Mouse (Mus musculus) gastrocnemius, postnatal 25 days (tissue): ENCODE results near the gene Dsn1. TPM values are rescaled to one million over a fixed set of nuclear protein-coding genes. Genes with fewer than 3 reads are reported as not detected.
A peak's percentile ranks its signal among the peaks of the same experiment; 100 is the strongest.

Experiments
- DNase-seq: peaks from one replicate; pipeline ENCODE4 v3.0.0; 2022
- long read RNA-seq, 2 experiments: library from polyadenylated mRNA; stranded (forward); transcript quantifications; one replicate each; pipeline ENCODE4 v2.0.0; 2021
- total RNA-seq, 2 experiments: library from RNA; stranded (reverse); gene quantifications; 1 replicate in 1 of 2; 2 replicates in 1 of 2; pipeline ENCODE4 v1.2.3; 2021

The Dsn1 gene
- total RNA-seq, result 1 to 10 TPM; 1.2 to 1.9 TPM
- long read RNA-seq, experiment 1, result 0 reads
- long read RNA-seq, experiment 2, partial matches to known transcripts, result 1 of 1 reads
- long read RNA-seq, experiment 2, other reads (novel, unspliced or antisense), result 0 of 1 reads

- peak; percentile 74 for DNase-seq
Measured at GRCm38 (mm10) chr2:157006511-157007233, at the start of gene Dsn1. Gene Dsn1 (minus strand): TSS chr2:157007154.

GRCm38 (mm10) chr2:157055721-157056120 lies 48.8 kb upstream of the Dsn1 start:
- DNase-seq, result no peak

DNA sequence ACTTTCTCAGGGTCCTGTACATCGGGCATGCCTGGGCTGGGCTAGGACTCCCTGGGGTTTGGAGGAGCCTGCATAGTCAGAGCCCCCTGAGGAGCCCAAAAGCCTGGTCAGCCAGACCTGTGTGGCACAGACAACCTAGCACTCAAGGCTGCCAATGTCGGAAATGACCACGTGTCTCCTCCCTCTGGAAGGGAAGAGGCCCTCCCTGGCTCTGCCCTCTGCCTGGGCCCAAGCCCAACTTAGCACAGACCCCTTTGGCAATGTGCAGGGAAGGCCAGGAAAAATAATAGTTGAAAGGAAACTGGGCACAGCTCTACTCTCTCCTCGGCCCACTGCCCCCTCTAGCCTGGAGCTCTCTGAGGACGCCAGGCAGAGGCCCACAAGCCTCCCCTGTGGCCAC lies 47.9 kb upstream of the Dsn1 start:
- no peak for DNase-seq

- no peak for DNase-seq
Measured at GRCm38 (mm10) chr2:157054297-157054696, 47.3 kb upstream of the Dsn1 start.

GRCm38 (mm10) chr2:157053787-157054186 lies 46.8 kb upstream of the Dsn1 start:
- DNase-seq, result no peak

GRCm38 (mm10) chr2:157053124-157053523 lies 46.2 kb upstream of the Dsn1 start:
- DNase-seq, result no peak

DNA sequence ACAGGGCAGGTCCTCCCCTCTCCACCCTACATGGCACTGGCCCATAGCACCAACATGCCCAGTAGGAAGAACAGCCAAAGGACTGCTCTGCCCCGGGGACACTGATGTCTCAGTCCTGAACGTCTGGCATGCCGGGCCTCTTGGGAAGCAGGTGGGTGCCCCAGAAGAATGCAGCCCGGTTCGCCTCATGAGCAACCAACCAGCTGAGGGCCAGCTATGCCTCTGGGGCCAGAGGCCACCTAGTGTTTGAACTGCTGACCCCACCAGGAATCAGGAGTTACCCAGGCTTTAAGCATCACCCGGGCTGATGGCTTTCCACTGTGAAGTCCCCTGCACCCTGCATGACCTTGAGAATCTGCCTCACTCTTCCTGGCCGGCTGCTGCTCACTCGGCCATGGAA lies 45.5 kb upstream of the Dsn1 start:
- no peak for DNase-seq

DNA sequence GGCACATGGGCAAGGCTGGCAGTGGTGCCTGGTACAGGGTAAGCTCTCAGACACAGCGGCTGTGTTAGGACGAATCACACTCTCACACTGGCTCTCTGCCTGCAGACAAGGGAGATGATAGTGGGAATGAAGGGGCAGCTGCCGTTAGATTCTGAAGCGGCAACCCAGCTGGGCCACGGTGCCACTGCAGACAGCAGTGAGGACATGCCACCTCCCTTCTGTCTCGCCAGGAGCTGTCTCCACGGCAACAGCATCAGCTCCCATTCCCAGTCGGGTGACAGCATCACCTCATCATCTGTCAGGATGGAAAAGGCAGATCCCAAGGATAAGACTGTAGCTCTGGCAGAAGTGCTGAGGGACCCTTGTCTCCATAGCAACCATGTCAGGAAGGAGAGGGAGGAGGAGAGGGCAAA lies 42.9 kb upstream of the Dsn1 start:
- no peak for DNase-seq

- no peak for DNase-seq
Measured at GRCm38 (mm10) chr2:157048395-157049181, 41.6 kb upstream of the Dsn1 start.

GRCm38 (mm10) chr2:157046956-157047355 lies 40.0 kb upstream of the Dsn1 start:
- no peak for DNase-seq

- DNase-seq, result no peak
Measured at GRCm38 (mm10) chr2:157045932-157046331, 39.0 kb upstream of the Dsn1 start.

DNA sequence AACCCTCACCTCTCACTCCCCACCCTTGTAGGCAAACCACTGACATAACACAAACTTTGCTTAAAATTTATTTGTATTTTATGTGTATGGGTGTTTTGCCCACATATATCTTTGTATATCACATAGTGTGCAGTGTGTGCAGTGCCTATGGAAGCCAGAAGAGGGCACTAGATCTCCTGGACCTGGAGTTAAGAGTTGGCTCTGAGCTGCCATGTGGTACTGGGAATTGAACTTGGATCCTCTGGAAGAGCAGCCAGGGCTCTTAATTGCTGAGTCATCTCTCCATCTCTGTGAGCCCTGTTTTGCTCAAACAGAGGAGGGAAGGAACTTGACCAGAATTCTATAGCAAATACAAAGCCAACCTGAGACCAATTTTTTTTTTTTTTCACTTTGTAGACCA lies 37.0 kb upstream of the Dsn1 start:
- DNase-seq, result no peak

DNA sequence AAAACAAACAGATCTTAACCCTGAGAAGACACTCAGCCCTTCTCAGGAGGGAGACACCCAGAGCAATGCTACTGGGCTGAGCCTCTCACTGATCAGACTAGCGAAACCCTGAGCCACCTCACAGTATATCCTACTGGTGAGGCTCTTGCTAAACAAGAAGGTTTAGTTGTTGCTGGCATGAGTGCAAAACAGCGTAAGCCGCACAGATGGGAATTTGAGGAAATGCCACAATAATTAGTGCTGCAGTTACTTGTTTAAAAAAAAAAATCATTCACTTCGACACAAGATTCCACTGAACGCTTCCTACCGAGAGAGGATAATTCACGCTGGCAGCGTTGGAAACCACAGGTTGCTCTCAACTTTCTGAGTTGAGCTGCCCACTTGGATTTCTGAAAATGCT lies 36.6 kb upstream of the Dsn1 start:
- no peak for DNase-seq

GRCm38 (mm10) chr2:157041421-157041820 lies 34.5 kb upstream of the Dsn1 start:
- no peak for DNase-seq

GRCm38 (mm10) chr2:157040649-157041046 lies 33.7 kb upstream of the Dsn1 start:
- no peak for DNase-seq

- peak; percentile 38 for DNase-seq
Measured at GRCm38 (mm10) chr2:157039900-157040648, 33.1 kb upstream of the Dsn1 start.

GRCm38 (mm10) chr2:157037303-157037702 lies 30.3 kb upstream of the Dsn1 start:
- DNase-seq, result no peak

- no peak for DNase-seq
Measured at GRCm38 (mm10) chr2:157036400-157036799, 29.4 kb upstream of the Dsn1 start.

GRCm38 (mm10) chr2:157035371-157035770 lies 28.4 kb upstream of the Dsn1 start:
- no peak for DNase-seq

- peak; percentile 67 for DNase-seq
Measured at GRCm38 (mm10) chr2:157030804-157031203, 23.9 kb upstream of the Dsn1 start.

GRCm38 (mm10) chr2:157028261-157028660 lies 21.3 kb upstream of the Dsn1 start:
- DNase-seq, result peak; percentile 36
